Mouse (Mus musculus) thymus, adult 2 months (tissue): Measurements from ENCODE around the gene Themis.

Source experiments
- CTCF ChIP-seq: fragments of 200-500 bp; IDR thresholded peaks from 2 replicates; pipeline ENCODE4 v1.5.1; 2012; ENCODE audit warnings: mild to moderate bottlenecking, control low read depth, low read length, moderate library complexity, borderline replicate concordance; ENCODE audit not compliant: control insufficient read depth, poor library complexity, insufficient read depth; ENCODE audit errors: extremely low read depth
- POLR2A ChIP-seq: fragments of 200-500 bp; IDR thresholded peaks from 2 replicates; pipeline ENCODE4 v1.6.1; 2012; ENCODE audit warnings: mild to moderate bottlenecking, low read length, control low read depth, moderate library complexity; ENCODE audit not compliant: control insufficient read depth, poor library complexity, insufficient read depth; ENCODE audit errors: extremely low read depth

- no peak for TF ChIP-seq CTCF
- TF ChIP-seq POLR2A: no peak
These were observed 48.7 kb upstream of the Themis start for GRCm38 (mm10) chr10:28619415-28619814.
